Mouse (Mus musculus): Measurements from ENCODE around the gene Ccdc69. TPM values are rescaled to one million over a fixed set of nuclear protein-coding genes. Genes with fewer than 3 reads are reported as not detected.
A peak's percentile ranks its signal among the peaks of the same experiment; 100 is the strongest.
"Not testable (repeated sequence)": the region's sequence is repeated elsewhere in the genome, so short reads cannot be mapped to it uniquely, and the experiment has no call there.

The Ccdc69 gene
- polyA plus RNA-seq, 1 experiment from 2014 or later: 0.47 TPM

DNA sequence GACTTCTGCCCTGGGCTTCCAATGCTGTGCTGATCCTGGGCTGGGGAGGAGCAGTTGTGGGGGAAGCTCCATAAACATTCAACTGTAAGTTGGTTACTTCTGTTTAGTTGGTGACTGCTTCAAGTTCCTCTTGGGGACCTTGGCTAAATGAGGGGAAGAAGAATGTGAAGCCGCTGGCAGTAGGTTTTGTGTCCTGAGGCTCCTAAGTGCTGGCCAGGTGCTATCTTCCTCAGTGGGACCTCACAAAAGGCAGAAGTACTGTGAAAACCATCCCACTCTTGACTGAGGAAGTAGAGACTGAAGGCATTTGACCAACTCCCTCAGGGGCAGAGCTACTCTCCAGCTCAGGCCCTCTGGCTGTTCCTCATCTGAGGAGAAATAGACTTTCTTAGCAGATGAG, 28.7 kb upstream of the Ccdc69 start:
- H3K27ac ChIP-seq (replicated peaks): no peak overlapping the region
- no peaks in the 10 kb centered on the region for H3K36me3 ChIP-seq (replicated peaks)
- H3K27me3 ChIP-seq (replicated peaks; ENCODE audit: low read depth, poor library complexity, severe bottlenecking): no peaks in the 10 kb centered on the region
- no peak overlapping the region for H3K4me3 ChIP-seq
- 83% methylated on average over 1 of the region's 1 CpGs for WGBS
- H3K9me3 ChIP-seq: no peaks in the 10 kb centered on the region
- DNase-seq (ENCODE audit: low spot score): no peak
- no peaks in the 10 kb centered on the region for H3K4me1 ChIP-seq

DNA sequence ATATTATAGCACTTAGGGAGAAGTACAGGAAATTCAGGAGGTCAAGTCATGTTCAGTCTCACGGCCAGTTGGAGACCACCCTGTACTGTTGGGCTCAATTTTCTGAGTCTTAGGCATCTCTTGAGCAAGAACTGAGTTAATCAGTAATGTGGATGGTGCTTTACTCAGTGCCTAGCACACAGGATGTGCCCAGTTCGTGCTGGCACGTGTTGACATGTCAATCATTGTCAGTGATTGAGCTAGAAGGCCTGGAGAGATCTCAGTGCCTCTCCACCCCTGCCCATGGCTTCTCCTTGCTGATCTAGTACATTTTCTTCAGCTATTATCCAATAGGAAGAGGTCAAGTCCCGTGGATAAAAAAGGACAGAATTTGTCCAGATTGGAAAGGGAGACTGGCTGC, 27.5 kb upstream of the Ccdc69 start:
- WGBS: 72% methylated on average over 4 of the region's 4 CpGs
- Histone ChIP-seq H3K27ac (replicated peaks) (no peak overlapping the region), H3K36me3 (replicated peaks) (no peaks in the 10 kb centered on the region), H3K4me1 (no peaks in the 10 kb centered on the region), H3K9me3 (no peaks in the 10 kb centered on the region), H3K27me3 (replicated peaks; ENCODE audit: low read depth, poor library complexity, severe bottlenecking) (no peaks in the 10 kb centered on the region), H3K4me3 (no peak overlapping the region)
- no peak for DNase-seq (ENCODE audit: low spot score)

DNA sequence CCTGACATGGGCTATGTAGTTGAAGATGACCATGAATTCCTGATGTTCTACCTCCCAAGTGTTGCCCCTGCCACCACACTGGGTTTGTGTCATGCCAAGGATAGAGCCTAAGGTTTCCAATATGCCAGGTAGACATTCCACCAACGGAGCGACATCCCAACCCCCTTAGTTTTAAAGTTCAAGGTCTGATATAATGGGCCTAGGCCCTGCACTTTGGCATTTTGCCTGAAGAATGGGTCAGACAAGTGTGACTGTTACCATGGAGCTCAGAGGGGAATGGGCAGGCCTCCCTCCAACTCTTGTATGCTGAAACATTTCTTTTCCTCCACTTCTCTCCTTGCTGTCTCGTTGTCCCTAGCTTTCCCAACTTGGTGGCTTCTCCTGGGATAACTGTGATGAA, 25.3 kb upstream of the Ccdc69 start:
- no peak overlapping the region for H3K4me3 ChIP-seq
- WGBS: 85% methylated on average over 3 of the region's 3 CpGs
- no peak for DNase-seq (ENCODE audit: low spot score)
- no peaks in the 10 kb centered on the region for H3K9me3 ChIP-seq
- peaks cover 8% of the 10 kb centered on the region; the same call in 1 of the 2 replicates for H3K27me3 ChIP-seq (replicated peaks; ENCODE audit: low read depth, poor library complexity, severe bottlenecking)
- no peaks in the 10 kb centered on the region for H3K36me3 ChIP-seq (replicated peaks)
- H3K4me1 ChIP-seq: peaks cover 5% of the 10 kb centered on the region
- H3K27ac ChIP-seq (replicated peaks): no peak overlapping the region

DNA sequence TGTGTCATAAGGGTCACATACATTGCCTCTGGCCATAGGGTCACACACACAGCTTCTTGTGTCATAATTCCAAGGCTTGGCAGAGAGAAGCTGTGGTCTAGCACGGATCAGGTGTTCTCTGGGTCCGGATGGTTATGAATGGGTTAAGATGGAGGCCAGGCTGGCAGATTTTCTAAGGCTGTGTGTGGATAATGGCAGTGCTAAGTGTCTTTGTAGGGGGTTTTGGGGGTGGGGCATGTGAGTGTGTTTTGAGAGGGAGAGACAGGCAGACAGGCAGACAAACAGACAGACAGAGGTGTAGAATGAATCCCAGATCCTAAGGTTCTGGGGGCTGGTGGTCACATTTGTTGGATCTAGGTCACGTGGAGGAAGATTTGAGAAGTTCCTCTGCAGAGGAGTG, 24.1 kb upstream of the Ccdc69 start:
- Histone ChIP-seq H3K4me3 (no peak overlapping the region), H3K27ac (replicated peaks) (no peak overlapping the region), H3K27me3 (replicated peaks; ENCODE audit: low read depth, poor library complexity, severe bottlenecking) (peaks cover 8% of the 10 kb centered on the region; the same call in 1 of the 2 replicates), H3K9me3 (no peaks in the 10 kb centered on the region), H3K36me3 (replicated peaks) (no peaks in the 10 kb centered on the region), H3K4me1 (peaks cover 12% of the 10 kb centered on the region)
- no peak for DNase-seq (ENCODE audit: low spot score)
- WGBS: 79% methylated on average over 3 of the region's 3 CpGs

DNA sequence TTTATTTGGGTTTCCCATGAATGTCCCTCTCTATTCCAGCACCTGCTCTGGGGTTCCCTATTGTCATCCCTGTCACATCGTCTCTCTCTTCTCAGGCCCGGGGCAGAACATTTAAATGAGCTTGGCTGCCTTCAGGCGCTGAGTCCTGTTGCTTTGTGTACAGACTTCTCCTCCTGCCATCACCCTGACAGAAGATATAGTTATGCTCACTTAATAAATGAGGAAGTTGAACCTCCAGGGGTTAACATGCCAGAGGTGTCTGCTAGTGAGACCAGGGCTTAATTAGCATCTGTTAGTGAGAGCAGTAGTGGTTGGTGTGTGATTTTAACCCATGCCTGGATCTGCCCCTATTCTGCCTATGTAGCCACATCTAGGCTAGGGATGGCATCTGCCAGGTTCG, 21.9 kb upstream of the Ccdc69 start:
- DNase-seq (ENCODE audit: low spot score): no peak
- 60% methylated on average over 4 of the region's 4 CpGs for WGBS
- H3K4me3 ChIP-seq: no peak overlapping the region
- peaks cover 15% of the 10 kb centered on the region for H3K4me1 ChIP-seq
- H3K36me3 ChIP-seq (replicated peaks): no peaks in the 10 kb centered on the region
- no peak overlapping the region for H3K27ac ChIP-seq (replicated peaks)
- no peaks in the 10 kb centered on the region for H3K9me3 ChIP-seq
- peaks cover 8% of the 10 kb centered on the region; the same call in 1 of the 2 replicates for H3K27me3 ChIP-seq (replicated peaks; ENCODE audit: low read depth, poor library complexity, severe bottlenecking)

DNA sequence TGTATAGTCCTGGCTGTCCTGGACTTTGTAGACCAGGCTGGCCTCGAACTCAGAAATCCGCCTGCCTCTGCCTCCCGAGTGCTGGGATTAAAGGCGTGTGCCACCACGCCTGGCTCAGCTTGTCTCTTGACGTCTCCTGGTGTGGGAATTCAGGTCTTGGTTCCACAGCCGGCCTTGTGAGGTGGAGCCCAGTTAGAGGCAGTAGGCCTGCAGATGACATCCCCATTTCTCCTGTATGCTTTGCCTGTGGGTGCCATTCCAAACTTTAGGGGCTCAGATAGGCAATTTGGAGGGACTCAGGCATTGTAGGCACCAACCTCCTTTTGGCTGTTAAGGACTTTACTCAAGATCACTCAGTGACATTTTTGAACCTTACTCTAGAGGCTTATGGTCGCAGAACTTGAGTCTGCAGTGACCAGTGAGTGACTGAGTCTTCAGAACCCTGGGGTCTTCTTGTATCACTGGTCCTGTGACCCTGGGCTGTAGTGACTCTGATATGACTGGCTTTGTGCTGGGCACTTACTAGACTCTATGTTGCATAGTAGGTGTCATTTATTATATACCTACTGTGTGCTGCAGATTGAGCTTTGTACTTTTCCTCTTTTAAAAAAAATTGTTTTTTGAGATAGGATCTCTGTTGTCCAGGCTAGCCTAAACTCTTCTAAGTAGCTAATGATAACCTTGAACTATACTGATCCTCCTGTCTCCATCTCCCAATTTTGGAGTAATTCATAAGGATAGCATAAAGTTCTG, 21.3 kb upstream of the Ccdc69 start:
- 84% methylated on average over 8 of the region's 8 CpGs for WGBS
- no peak for DNase-seq (ENCODE audit: low spot score)
- no peak overlapping the region for H3K27ac ChIP-seq (replicated peaks)
- no peaks in the 10 kb centered on the region for H3K9me3 ChIP-seq
- H3K27me3 ChIP-seq (replicated peaks; ENCODE audit: low read depth, poor library complexity, severe bottlenecking): peaks cover 8% of the 10 kb centered on the region; the same call in 1 of the 2 replicates
- H3K4me3 ChIP-seq: no peak overlapping the region
- H3K36me3 ChIP-seq (replicated peaks): no peaks in the 10 kb centered on the region
- H3K4me1 ChIP-seq: peaks cover 15% of the 10 kb centered on the region

DNA sequence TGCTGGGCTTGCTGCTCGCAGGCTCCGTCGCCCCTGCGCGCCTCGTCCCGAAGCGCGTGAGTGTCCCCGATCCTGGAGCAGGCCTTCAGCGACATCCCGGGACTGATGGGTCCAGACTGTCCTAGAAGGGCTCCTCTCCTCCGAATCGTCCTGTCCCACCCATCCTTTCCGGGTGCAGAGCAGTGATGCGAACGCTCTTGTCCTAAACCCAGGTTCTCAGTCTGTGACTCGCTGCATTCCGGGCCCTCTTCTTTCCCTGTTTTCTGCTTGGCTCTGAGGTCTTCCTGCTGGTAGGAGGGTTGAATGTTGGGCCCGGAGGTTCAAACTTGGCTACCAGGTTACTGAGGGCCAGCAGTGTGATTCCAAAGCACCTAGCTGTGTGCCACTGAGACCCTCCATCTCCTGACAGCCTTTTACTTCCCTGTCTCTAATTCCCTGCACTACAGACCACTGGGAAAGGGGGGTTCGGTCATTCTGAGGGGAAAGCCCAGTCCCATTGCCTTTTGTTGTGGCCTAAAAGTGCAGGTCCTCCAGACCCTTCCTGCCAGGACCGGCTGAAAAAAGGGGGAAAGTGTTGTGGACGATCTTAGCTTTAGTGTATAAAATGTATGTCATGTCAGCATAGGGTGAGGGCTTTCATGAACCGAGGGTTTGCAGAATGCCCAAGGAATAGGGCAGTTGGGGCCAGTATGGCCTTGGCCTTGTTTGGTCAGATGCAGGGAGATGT, 20.4 kb upstream of the Ccdc69 start:
- peaks cover 15% of the 10 kb centered on the region for H3K4me1 ChIP-seq
- no peak for DNase-seq (ENCODE audit: low spot score)
- WGBS: 15% methylated on average over 24 of the region's 24 CpGs
- H3K36me3 ChIP-seq (replicated peaks): no peaks in the 10 kb centered on the region
- peak overlapping the region; percentile 79 for H3K27ac ChIP-seq (replicated peaks)
- H3K4me3 ChIP-seq: peak overlapping the region; percentile 69
- no peaks in the 10 kb centered on the region for H3K9me3 ChIP-seq
- peaks cover 8% of the 10 kb centered on the region; the same call in 1 of the 2 replicates for H3K27me3 ChIP-seq (replicated peaks; ENCODE audit: low read depth, poor library complexity, severe bottlenecking)

DNA sequence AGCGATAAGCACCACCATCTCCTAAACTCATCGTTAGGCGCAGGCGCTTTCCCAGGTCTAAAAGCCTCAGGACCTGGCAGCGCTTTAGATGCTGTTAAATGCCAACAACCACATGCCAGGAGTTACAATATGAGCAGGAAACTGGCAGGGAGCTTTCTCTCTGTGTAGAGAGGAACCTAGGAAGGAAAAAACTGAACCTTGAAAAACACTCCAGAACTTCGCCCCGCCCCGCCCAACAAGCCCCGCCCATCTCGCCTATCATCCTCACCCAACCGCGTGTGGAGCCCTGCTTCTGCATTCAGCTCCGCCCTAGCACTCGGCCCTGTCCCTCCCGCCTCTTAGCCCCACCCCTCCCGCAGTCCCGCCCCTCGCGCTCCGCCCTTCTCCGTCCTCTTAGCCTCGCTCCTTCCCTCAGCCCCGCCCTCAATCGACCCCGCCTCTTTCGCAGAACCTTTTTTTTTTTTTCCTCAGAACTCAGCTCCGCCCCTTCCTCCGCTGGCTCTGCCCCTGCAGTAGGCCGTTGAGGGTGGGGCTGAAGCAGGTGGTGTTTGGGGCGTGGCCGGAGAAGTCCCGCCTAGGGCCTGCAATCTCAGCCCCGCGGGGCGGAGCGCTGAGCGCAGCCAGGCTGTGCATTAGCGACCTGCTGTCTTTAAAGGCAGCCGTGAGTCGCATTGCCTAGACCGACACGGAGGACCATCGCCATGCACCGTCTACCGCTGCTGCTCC, 19.7 kb upstream of the Ccdc69 start, which contains the start of gene Gm2a:
Gene Gm2a (plus strand): TSS at position 653 of the 726 bp plus-strand sequence.
- no peaks in the 10 kb centered on the region for H3K9me3 ChIP-seq
- H3K4me3 ChIP-seq: peak within 1 kb of the TSS; percentile 69
- 2% methylated on average over 45 of the region's 45 CpGs for WGBS
- peak within 1 kb of the TSS; percentile 79 for H3K27ac ChIP-seq (replicated peaks)
- H3K27me3 ChIP-seq (replicated peaks; ENCODE audit: low read depth, poor library complexity, severe bottlenecking): peaks cover 8% of the 10 kb centered on the region; the same call in 1 of the 2 replicates
- DNase-seq (ENCODE audit: low spot score): peak; percentile 99
- H3K4me1 ChIP-seq: peaks cover 15% of the 10 kb centered on the region
- no peaks in the 10 kb centered on the region for H3K36me3 ChIP-seq (replicated peaks)

DNA sequence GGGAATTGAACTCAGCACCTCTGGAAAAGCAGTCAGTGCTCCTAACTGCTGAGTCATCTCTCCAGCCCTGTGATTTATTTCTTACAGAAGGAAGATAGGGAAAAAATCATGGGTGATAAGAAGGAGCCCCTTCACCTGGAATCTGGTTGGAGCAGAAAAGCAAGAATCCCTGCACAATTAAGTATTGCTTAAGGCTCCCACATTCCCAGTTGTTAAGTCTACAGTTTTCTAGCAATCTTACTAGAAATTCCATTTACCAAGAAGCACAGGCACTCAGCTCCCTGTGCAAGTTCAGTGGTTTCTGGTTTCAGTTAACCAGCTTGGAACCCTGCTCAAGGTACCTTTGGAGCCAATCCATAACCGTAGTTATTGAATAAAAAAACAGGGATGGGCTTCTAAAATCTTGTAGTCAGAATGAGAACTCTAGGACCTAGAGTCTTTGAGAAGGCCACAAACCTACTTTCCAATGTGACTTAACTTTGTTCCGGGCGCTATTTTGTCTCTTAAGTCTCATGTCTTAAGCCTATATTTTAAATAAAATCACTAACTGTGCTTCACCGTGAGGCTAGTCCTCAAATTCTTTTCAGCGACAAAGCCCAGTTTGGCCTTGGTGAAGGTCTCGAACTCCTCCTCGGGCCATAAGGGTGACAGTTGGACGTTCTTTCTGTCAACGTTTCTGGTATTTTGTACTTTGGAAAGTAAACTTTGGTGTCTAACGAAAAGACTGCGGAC, 19.0 kb upstream of the Ccdc69 start:
- H3K27ac ChIP-seq (replicated peaks): peak overlapping the region; percentile 30; the same call in 1 of the 2 replicates
- WGBS: 39% methylated on average over 11 of the region's 11 CpGs
- peak overlapping the region; percentile 69 for H3K4me3 ChIP-seq
- no peaks in the 10 kb centered on the region for H3K9me3 ChIP-seq
- H3K36me3 ChIP-seq (replicated peaks): no peaks in the 10 kb centered on the region
- DNase-seq (ENCODE audit: low spot score): no peak
- peaks cover 15% of the 10 kb centered on the region for H3K4me1 ChIP-seq
- H3K27me3 ChIP-seq (replicated peaks; ENCODE audit: low read depth, poor library complexity, severe bottlenecking): peaks cover 8% of the 10 kb centered on the region; the same call in 1 of the 2 replicates

DNA sequence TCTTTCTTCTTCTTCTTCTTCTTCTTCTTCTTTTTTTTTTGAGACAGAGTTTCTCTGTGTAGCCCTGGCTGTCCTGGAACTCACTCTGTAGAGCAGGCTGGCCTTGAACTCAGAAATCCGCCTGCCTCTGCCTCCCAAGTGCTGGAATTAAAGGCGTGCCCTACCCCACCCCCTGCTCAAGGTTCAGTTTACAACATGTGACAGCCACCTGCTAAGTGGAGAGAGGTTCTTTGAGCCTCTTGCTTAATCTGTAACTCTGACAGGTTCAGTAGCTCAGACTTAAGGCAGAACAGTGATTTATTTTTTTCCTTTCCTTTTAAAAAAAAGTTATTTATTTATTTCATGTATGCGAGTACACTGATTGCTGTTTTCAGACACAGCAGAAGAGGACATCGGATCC, 18.4 kb upstream of the Ccdc69 start:
- H3K9me3 ChIP-seq; DNase-seq (ENCODE audit: low spot score); H3K27ac ChIP-seq (replicated peaks); H3K4me3 ChIP-seq; H3K36me3 ChIP-seq (replicated peaks); H3K27me3 ChIP-seq (replicated peaks; ENCODE audit: low read depth, poor library complexity, severe bottlenecking): not testable (repeated sequence)
- WGBS: 82% methylated on average over 4 of the region's 4 CpGs
- peaks cover 15% of the 10 kb centered on the region for H3K4me1 ChIP-seq

DNA sequence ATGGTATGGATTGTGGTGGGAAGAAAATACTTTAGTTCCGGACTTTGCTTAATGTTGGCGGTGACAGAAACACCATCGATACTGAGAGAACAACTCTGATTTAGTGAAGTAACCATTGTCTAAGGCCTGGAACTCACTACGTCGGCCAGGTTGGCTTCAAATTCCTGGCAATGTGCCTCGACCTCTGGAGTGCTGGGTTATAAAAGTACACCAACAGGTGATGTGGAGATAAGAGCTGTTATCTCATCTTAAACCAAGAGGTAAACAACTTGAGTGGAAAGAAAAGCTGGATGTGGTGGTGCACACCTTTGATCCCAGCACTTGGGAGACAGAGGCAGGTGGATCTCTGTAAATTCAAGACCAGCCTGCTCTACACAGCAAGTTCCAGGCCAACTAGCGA, 15.2 kb upstream of the Ccdc69 start:
- H3K4me3 ChIP-seq: no peak overlapping the region
- H3K27ac ChIP-seq (replicated peaks): no peak overlapping the region
- peaks cover 9% of the 10 kb centered on the region for H3K4me1 ChIP-seq
- 0 out of 2 replicates have a peak, but pooled peaks cover 2% of the 10 kb centered on the region for H3K27me3 ChIP-seq (replicated peaks; ENCODE audit: low read depth, poor library complexity, severe bottlenecking)
- H3K9me3 ChIP-seq: no peaks in the 10 kb centered on the region
- WGBS: 88% methylated on average over 7 of the region's 7 CpGs
- no peak for DNase-seq (ENCODE audit: low spot score)
- no peaks in the 10 kb centered on the region for H3K36me3 ChIP-seq (replicated peaks)

DNA sequence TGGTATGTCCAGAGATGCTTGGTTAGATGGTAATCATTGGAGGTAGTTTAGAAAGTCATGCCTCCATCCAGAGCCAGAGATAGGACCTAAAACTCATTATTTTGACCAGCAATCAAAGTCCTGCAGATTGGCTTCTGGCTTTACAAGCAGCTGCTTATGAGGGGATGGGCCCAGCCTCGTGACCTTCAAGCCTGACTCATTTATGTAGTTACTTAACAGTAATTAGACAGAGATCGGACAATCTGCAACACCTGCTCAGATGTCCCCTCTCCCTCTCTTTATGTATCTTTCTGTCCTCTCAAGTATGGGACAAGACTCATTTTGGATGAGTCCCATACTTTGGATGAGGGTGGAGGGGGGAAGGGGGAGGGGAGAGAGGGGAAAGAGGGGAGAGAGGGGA, 12.0 kb upstream of the Ccdc69 start:
- H3K4me1 ChIP-seq: no peaks in the 10 kb centered on the region

More for the DNA sequence above, 12.0 kb upstream of the Ccdc69 start:
- WGBS: 74% methylated on average over 2 of the region's 2 CpGs
- Histone ChIP-seq H3K9me3 (no peaks in the 10 kb centered on the region), H3K27me3 (replicated peaks; ENCODE audit: low read depth, poor library complexity, severe bottlenecking) (peaks cover 8% of the 10 kb centered on the region; the same call in 1 of the 2 replicates), H3K27ac (replicated peaks) (no peak overlapping the region), H3K36me3 (replicated peaks) (no peaks in the 10 kb centered on the region), H3K4me3 (no peak overlapping the region)
- DNase-seq (ENCODE audit: low spot score): no peak

All from embryonic facial prominence, embryonic 10.5 days (tissue).